Mouse (Mus musculus) C2C12 (cell line): Measurements from ENCODE around the gene Gm5767.

ENCODE experiments used
- CEBPB ChIP-seq: IDR thresholded peaks from one replicate; pipeline ENCODE4 v1.6.1; 2011; ENCODE audit warnings: low read depth, mild to moderate bottlenecking, control low read depth, moderate library complexity
- CTCF ChIP-seq: IDR thresholded peaks from one replicate; pipeline ENCODE4 v1.5.1; 2011; ENCODE audit not compliant: control insufficient read depth, insufficient read depth, insufficient read length
- MAX ChIP-seq: IDR thresholded peaks from one replicate; pipeline ENCODE4 v1.6.1; 2011; ENCODE audit warnings: mild to moderate bottlenecking, control low read depth
- MYOG ChIP-seq: IDR thresholded peaks from one replicate; pipeline ENCODE4 v1.6.1; 2011; ENCODE audit not compliant: control insufficient read depth, insufficient read length; ENCODE audit errors: extremely low read depth
- USF1 ChIP-seq: IDR thresholded peaks from one replicate; pipeline ENCODE4 v1.6.1; 2011; ENCODE audit warnings: low read depth, mild to moderate bottlenecking, control low read depth, moderate library complexity

DNA sequence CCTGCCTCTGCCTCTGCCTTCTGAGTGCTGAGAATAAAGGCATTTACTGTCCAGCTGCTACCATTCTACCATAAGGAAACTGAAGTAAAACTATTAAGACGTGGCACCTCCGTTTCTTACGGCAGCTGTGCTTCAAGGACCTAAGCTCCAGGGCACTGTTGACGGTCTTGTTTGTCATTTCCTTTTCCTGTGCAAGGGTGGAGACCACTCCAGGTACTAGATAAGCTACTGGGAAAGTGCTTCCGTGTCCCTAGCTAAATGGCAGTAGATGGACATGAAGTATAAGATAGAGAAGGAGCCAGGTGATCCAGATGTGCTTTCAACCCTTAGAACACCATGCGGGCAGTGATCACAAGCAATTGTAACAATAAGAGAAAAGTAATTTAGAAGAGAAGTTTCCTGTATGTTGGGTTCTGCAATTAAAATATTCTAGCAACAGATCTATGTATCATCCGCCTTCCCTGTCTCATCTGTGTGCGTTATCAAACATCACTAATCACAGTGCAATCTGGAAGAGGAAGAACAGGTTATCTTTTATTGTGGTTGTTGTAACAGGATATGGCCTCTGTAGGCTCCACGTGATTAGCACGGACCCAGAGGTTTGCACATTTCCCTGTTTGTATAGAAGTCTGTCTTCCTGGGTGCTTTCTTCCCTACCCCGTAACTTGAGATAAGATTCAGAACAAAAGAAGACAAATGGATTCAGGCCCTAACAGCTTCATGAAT lies 40.9 kb upstream of the Gm5767 start:
- TF ChIP-seq CTCF (no peak), USF1 (no peak), CEBPB (no peak), MYOG (no peak), MAX (no peak)
